Mouse (Mus musculus) ES-E14 (cell line): ENCODE data around the gene Rpap2.

ENCODE experiments used
- CHD2 ChIP-seq: IDR thresholded peaks from 2 replicates; pipeline ENCODE4 v1.6.1; 2014; ENCODE audit warnings: mild to moderate bottlenecking, low read depth, low read length, inconsistent platforms
- HCFC1 ChIP-seq: IDR thresholded peaks from 2 replicates; pipeline ENCODE4 v1.6.1; 2012; ENCODE audit warnings: low read length, inconsistent platforms, borderline replicate concordance; ENCODE audit not compliant: insufficient read depth
- ZNF384 ChIP-seq: IDR thresholded peaks from 2 replicates; pipeline ENCODE4 v1.6.1; 2012; ENCODE audit warnings: low read depth, low read length, inconsistent platforms

DNA sequence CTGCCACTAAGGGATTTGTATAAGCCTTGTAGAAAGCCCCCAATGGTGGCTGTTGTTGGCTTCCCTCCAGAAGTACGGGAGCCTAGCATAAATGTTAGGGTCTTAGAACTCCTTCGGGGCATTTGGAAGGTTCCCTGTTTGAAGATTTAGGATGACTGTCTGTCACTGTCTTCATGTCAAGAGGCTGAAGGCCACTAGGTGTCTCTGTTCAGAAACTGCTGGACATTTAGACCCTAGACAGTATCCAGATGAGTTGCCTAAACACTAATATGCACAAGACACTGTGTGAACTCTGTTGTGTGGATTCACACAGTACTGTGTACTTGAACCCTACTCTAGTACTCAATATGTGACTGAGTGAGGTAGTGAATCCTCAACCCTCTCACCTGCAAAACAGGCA is 87.2 kb downstream of the Rpap2 start:
- TF ChIP-seq HCFC1 (no peak), ZNF384 (no peak), CHD2 (no peak)
